Mouse (Mus musculus) hindbrain, embryonic 16.5 days (tissue): ENCODE measurements around the gene Tchp. TPM values are rescaled to one million over a fixed set of nuclear protein-coding genes. Genes with fewer than 3 reads are reported as not detected.

Experiments
- ATAC-seq: fragments of 200-750 bp; cut with Nextera tagmentation; 2 replicates; pipeline ENCODE4 v1.8.0; 2017; ENCODE audit warnings: moderate TSS enrichment, moderate library complexity
- H3K27ac ChIP-seq: fragments of 300-500 bp; sonication (generic); 2 replicates; pipeline ENCODE4 v1.5.1; 2014; ENCODE audit warnings: low read depth, mild to moderate bottlenecking, control low read depth, low read length, moderate library complexity
- H3K27me3 ChIP-seq: fragments of 300-500 bp; sonication (generic); replicated peaks from 2 replicates; pipeline ENCODE4 v1.6.1; 2014; ENCODE audit warnings: low read length; ENCODE audit not compliant: control insufficient read depth, insufficient read depth
- H3K36me3 ChIP-seq: fragments of 300-500 bp; sonication (generic); 2 replicates; pipeline ENCODE4 v1.6.1; 2014; ENCODE audit warnings: mild to moderate bottlenecking, low read length, moderate library complexity, mixed read lengths; ENCODE audit not compliant: control insufficient read depth, insufficient read depth
- H3K4me1 ChIP-seq: fragments of 300-500 bp; sonication (generic); 2 replicates; pipeline ENCODE4 v1.6.1; 2014; ENCODE audit warnings: low read depth, low read length; ENCODE audit not compliant: control insufficient read depth, insufficient read depth
- H3K4me2 ChIP-seq: fragments of 300-500 bp; sonication (generic); 2 replicates; pipeline ENCODE4 v1.6.1; 2014; ENCODE audit warnings: mild to moderate bottlenecking, low read length, control low read depth, moderate library complexity
- H3K4me3 ChIP-seq: fragments of 300-500 bp; sonication (generic); 2 replicates; pipeline ENCODE4 v1.5.1; 2014; ENCODE audit warnings: mild to moderate bottlenecking, low read length, control low read depth, moderate library complexity
- H3K9ac ChIP-seq: fragments of 300-500 bp; sonication (generic); 2 replicates; pipeline ENCODE4 v1.6.1; 2014; ENCODE audit warnings: low read depth, mild to moderate bottlenecking, control low read depth, low read length, moderate library complexity
- H3K9me3 ChIP-seq: fragments of 300-500 bp; sonication (generic); 2 replicates; pipeline ENCODE4 v1.6.1; 2014; ENCODE audit warnings: mild to moderate bottlenecking, low read length, moderate library complexity; ENCODE audit not compliant: control insufficient read depth
- WGBS: fragments of 180-500 bp; shearing (Covaris S2); extraction: QIAGEN DNeasy Blood & Tissue Kit; methylation state at CpG from one replicate; pipeline ENCODE4 v1.1.7; 2014; 5-methylcytosine and 5-hydroxymethylcytosine counted together
- microRNA-seq: library from miRNA; unstranded; fragments of <30 nt; microRNA quantifications from one replicate; pipeline ENCODE4, GENCODE M21; 2017
- polyA plus RNA-seq: library from polyadenylated mRNA; unstranded; fragments of >200 nt; fragmentation: Nextera tagmentation; extraction: Ambion mirVana; gene quantifications from 2 replicates; pipeline ENCODE4 v1.2.1, GENCODE M21; 2015

Tchp gene
- polyA plus RNA-seq, 1 experiment from 2014 or later, result 16.9 TPM

DNA sequence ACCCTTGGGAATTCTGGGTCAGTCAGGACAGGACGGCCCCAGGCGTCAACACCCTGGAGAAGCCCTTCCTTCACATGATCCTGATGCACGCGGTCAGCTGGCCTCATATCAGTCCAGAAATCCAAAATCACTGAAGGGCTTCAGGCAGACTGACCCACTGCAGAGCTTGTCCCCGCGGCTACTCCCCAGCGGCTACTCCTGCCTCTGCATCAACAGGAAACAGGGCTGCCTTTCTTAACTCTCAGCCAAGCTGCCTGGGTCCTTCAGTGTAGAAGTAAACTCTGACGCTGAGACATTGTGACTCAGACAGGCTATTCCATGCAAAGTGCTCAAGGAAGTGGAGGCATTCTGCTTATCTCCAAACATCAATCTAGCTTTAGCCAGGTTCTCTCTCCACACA, 54.4 kb downstream of the Tchp start:
- H3K27me3 ChIP-seq, result no peaks in the 10 kb centered on the region
- no peak overlapping the region for H3K9ac ChIP-seq
- ATAC-seq, result no peak
- peaks cover 33% of the 10 kb centered on the region for H3K36me3 ChIP-seq
- WGBS, result 87% methylated on average over 8 of the region's 8 CpGs
- no peak overlapping the region for H3K27ac ChIP-seq
- H3K9me3 ChIP-seq, result no peaks in the 10 kb centered on the region
- no peak overlapping the region for H3K4me2 ChIP-seq
- no peaks in the 10 kb centered on the region for H3K4me1 ChIP-seq
- H3K4me3 ChIP-seq, result no peak overlapping the region

DNA sequence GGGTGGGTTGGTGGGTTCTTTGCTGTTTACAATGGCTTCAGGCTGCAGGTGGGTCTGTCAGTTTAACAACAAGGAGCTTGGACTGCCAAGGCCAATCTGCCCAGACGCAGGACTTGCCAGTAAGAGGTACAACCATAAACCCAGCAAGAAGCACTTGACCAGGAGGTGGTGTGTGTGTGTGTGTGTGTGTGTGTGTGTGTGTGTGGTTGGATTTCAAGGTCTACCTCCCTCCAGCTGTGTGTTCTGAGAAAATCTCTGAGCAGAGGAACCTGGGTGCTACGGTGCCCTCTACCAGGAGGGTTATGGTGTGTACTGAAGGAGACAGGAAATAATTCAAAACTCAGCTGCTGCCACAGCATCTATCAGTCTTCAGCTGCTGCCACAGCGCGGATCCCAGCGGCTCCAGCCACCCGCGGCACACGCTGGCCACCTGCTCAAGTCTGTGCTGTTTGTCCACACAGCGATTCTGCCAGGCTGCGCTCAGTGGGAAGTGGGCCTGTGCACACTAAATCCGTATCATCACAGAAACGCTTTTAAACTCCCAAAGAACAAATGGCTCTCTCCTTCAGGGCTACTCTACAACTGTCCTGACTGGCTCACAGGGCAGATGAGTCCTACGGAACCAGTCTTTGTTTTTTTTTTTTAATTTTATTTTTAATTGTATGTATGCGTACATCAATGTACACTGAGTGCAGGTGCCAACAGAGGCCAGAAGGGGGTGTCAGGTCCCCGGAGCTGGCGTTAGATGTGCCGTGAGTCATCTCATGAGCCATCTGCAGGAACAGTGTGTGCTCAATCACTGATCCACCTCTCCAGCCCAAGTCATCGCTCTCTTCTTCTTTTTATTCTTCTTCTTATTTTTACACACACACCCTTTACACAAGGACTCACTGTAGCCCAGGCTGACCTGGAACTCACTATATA, 57.5 kb downstream of the Tchp start:
- Histone ChIP-seq H3K9me3 (no peaks in the 10 kb centered on the region), H3K27ac (peak overlapping the region; percentile 34; the same call in 1 of the 2 replicates), H3K4me2 (no peak overlapping the region), H3K27me3 (no peaks in the 10 kb centered on the region), H3K36me3 (peaks cover 27% of the 10 kb centered on the region), H3K4me1 (no peaks in the 10 kb centered on the region; the same call in 1 of the 2 replicates), H3K9ac (no peak overlapping the region), H3K4me3 (no peak overlapping the region)
- whole genome bisulfite sequencing, result 76% methylated on average over 18 of the region's 18 CpGs
- no peak for ATAC-seq

DNA sequence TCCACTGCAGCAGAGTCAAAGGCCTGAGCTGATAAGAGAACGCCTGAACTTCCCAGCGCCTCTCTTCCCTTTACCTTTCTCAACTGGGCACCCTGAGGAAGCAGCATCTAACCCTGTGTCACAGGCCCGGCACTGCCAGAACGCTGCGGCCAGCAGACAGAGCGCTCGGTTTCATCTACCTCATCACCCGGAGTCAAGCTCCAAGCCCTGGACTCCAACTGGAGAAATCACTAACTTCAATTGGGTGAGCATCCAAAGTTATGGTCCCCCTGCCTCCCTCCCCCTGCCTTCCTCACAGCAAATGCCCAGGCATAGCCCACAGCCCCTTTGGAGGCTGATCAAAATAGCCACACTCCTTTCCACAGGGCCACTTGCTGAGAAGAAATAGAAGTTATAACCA, 59.1 kb downstream of the Tchp start:
- H3K4me2 ChIP-seq, result no peak overlapping the region
- H3K27me3 ChIP-seq, result no peaks in the 10 kb centered on the region

DNA sequence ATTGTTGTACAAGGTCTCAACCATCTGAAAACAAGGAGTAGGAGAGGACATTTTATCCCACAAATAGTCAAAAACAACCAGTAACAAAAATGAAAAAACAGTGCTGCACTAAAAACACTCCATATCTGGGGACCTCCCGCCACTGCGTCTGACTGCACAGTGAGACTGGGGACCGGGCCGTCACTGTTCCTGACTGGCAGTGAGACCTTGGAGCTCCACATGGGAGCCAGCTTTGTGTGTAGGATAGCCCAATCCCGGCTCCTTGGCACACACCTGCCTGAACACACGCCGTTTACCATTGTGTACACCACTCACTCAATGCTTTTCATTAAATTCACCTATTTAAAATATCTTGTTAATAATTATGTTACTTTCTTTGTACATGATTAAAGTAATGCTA, 59.6 kb downstream of the Tchp start:
- H3K9me3 ChIP-seq, result no peaks in the 10 kb centered on the region
- H3K27me3 ChIP-seq, result no peaks in the 10 kb centered on the region
- 89% methylated on average over 7 of the region's 7 CpGs for WGBS
- H3K27ac ChIP-seq, result no peak overlapping the region
- H3K4me2 ChIP-seq, result no peak overlapping the region
- H3K4me1 ChIP-seq, result peaks cover 9% of the 10 kb centered on the region
- no peak overlapping the region for H3K4me3 ChIP-seq
- no peak for ATAC-seq
- H3K36me3 ChIP-seq, result peaks cover 18% of the 10 kb centered on the region
- H3K9ac ChIP-seq, result no peak overlapping the region

More for the DNA sequence above, 59.1 kb downstream of the Tchp start:
- Histone ChIP-seq H3K4me1 (peaks cover 4% of the 10 kb centered on the region), H3K9me3 (no peaks in the 10 kb centered on the region), H3K27ac (no peak overlapping the region), H3K9ac (no peak overlapping the region), H3K4me3 (no peak overlapping the region), H3K36me3 (peaks cover 18% of the 10 kb centered on the region)
- 90% methylated on average over 8 of the region's 8 CpGs for WGBS
- no peak for ATAC-seq

DNA sequence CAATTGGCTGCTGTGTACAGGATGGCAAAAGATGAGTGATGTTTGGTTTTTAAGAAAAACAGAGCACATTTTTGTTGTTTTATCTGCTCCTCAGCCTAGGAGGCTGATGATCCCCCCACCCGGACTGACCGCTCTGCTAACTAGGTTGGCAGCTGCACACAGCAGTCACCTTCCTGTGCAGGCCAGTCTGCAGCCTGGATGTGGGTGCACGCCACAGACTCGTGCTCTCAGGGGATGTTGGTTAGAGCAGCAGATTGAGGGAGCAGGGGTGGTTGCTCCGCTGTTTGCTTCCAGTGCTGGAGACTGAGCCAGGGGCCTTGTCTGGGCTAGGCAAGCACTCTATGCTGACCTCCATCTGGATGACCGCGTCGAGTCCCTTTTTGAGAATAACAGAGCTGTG, 62.2 kb downstream of the Tchp start:
- Histone ChIP-seq H3K4me1 (peaks cover 15% of the 10 kb centered on the region), H3K36me3 (peaks cover 9% of the 10 kb centered on the region; the same call in 1 of the 2 replicates), H3K4me3 (no peak overlapping the region), H3K9ac (no peak overlapping the region), H3K27ac (no peak overlapping the region), H3K27me3 (no peaks in the 10 kb centered on the region), H3K4me2 (no peak overlapping the region), H3K9me3 (no peaks in the 10 kb centered on the region)
- no peak for ATAC-seq
- WGBS, result 83% methylated on average over 8 of the region's 8 CpGs

DNA sequence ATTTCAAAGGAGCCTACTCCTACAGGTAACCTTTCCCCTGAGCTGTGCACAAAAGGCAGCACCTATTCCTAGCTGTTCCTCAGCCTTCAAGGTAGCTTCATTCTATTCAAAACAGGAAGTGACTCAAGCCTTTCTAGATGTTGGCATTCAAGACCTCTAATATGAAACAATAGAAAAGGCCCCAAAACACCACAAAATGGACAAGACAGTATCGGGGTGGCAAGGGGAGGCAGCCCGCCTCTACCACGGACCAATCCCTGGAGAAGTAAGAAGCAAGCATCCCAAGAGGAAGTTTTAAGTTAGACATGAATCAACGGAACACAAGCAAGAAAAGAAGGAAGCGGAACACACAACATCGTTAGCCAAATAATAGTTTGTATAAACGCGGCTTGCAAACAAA, 64.2 kb downstream of the Tchp start:
- no peak for ATAC-seq
- Histone ChIP-seq H3K9me3 (no peaks in the 10 kb centered on the region), H3K36me3 (no peaks in the 10 kb centered on the region), H3K4me2 (peak overlapping the region; percentile 78), H3K27ac (no peak overlapping the region), H3K4me3 (peak overlapping the region; percentile 89), H3K27me3 (no peaks in the 10 kb centered on the region), H3K4me1 (peaks cover 25% of the 10 kb centered on the region), H3K9ac (no peak overlapping the region)
- 73% methylated on average over 8 of the region's 8 CpGs for WGBS

Small RNA genes lying within 50 kb of the gene (microRNA-seq; reads per million reads assigned to microRNA genes)
- gene Mir7028, result not detected

Other genes starting within 250 kb of the Tchp start
- gene Fam222a, start 139.7 kb upstream of the Tchp start, polyA plus RNA-seq, result 4.7 and 4.9 TPM in 2 replicates
- 2.3 and 3.0 TPM in 2 replicates for gene Trpv4, start 49.3 kb upstream of the Tchp start, polyA plus RNA-seq
- 49.9 and 53.4 TPM in 2 replicates for gene Gltp, start 16.8 kb upstream of the Tchp start, polyA plus RNA-seq
- 11.9 and 27.7 TPM in 2 replicates for gene Ankrd13a, start 66.9 kb downstream of the Tchp start, polyA plus RNA-seq
- 40.6 and 50.2 TPM in 2 replicates for gene Git2, start 67.8 kb downstream of the Tchp start, polyA plus RNA-seq
- 285 and 306 TPM in 2 replicates for gene 1500011B03Rik, start 115.7 kb downstream of the Tchp start, polyA plus RNA-seq
- gene 4930519G04Rik, start 145.9 kb downstream of the Tchp start, polyA plus RNA-seq, result not detected in 2 replicates
- gene Gm9936, start 150.9 kb downstream of the Tchp start, polyA plus RNA-seq, result 3.2 and 3.6 TPM in 2 replicates
- gene Oasl2, start 189.2 kb downstream of the Tchp start, polyA plus RNA-seq, result 4.9 and 5.3 TPM in 2 replicates
- gene Oasl1, start 215.5 kb downstream of the Tchp start, polyA plus RNA-seq, result 0.26 and 0.31 TPM in 2 replicates
- 125 and 142 TPM in 2 replicates for gene 2210016L21Rik, start 234.4 kb downstream of the Tchp start, polyA plus RNA-seq